Mouse (Mus musculus) left cerebral cortex, adult 9 months (tissue): ENCODE measurements around the gene Cpt1a.

Source experiments
- DNase-seq, 2 experiments: peaks; one replicate each; pipeline ENCODE4 v3.0.0; 2022; ENCODE audit warnings: low spot score in 2 of 2

Gene Cpt1a

GRCm38 (mm10) chr19:3365089-3365488 is 43.0 kb downstream of the Cpt1a start:
- no peak for DNase-seq

GRCm38 (mm10) chr19:3368276-3368675 is 46.1 kb downstream of the Cpt1a start:
- DNase-seq, result no peak

- no peak for DNase-seq
These were observed 51.2 kb downstream of the Cpt1a start for GRCm38 (mm10) chr19:3373380-3373779.

- no peak for DNase-seq
These were observed 51.9 kb downstream of the Cpt1a start for GRCm38 (mm10) chr19:3374028-3374427.

- no peak for DNase-seq
These were observed 53.9 kb downstream of the Cpt1a start for GRCm38 (mm10) chr19:3375945-3376495.

- DNase-seq, result no peak
These were observed 55.0 kb downstream of the Cpt1a start for GRCm38 (mm10) chr19:3376966-3377715.

- DNase-seq, result no peak
These were observed 56.5 kb downstream of the Cpt1a start for GRCm38 (mm10) chr19:3378614-3379013.

GRCm38 (mm10) chr19:3388061-3388460 is 65.9 kb downstream of the Cpt1a start:
- no peak for DNase-seq

- peak; percentile 64 to 75 for DNase-seq
These were observed 66.5 kb downstream of the Cpt1a start, which contains the start of gene Tesmin for GRCm38 (mm10) chr19:3388629-3389057. Gene Tesmin (plus strand): TSS chr19:3388857.

- peak; percentile 39 to 86 for DNase-seq
These were observed 67.0 kb downstream of the Cpt1a start for GRCm38 (mm10) chr19:3389089-3389488.

GRCm38 (mm10) chr19:3392384-3392783 is 70.2 kb downstream of the Cpt1a start:
- no peak for DNase-seq

- DNase-seq, result no peak
These were observed 72.1 kb downstream of the Cpt1a start for GRCm38 (mm10) chr19:3394216-3394615.

- no peak for DNase-seq
These were observed 77.9 kb downstream of the Cpt1a start for GRCm38 (mm10) chr19:3400057-3400456.

GRCm38 (mm10) chr19:3401504-3401903 is 79.4 kb downstream of the Cpt1a start:
- no peak for DNase-seq

GRCm38 (mm10) chr19:3401943-3402342 is 79.8 kb downstream of the Cpt1a start:
- no peak for DNase-seq

- no peak for DNase-seq
These were observed 80.3 kb downstream of the Cpt1a start for GRCm38 (mm10) chr19:3402390-3402789.

- DNase-seq, result no peak
These were observed 81.9 kb downstream of the Cpt1a start for GRCm38 (mm10) chr19:3404030-3404429.

- no peak for DNase-seq
These were observed 83.6 kb downstream of the Cpt1a start for GRCm38 (mm10) chr19:3405531-3406281.

GRCm38 (mm10) chr19:3414268-3414733 is 92.2 kb downstream of the Cpt1a start, which contains the start of gene Gal:
Gene Gal (minus strand): TSS chr19:3414544.
- no peak for DNase-seq

- DNase-seq, result peak; percentile 62
These were observed 97.1 kb downstream of the Cpt1a start for GRCm38 (mm10) chr19:3419251-3419650.

- DNase-seq, result no peak
These were observed 100.4 kb downstream of the Cpt1a start for GRCm38 (mm10) chr19:3422488-3422887.

- no peak for DNase-seq
These were observed 100.8 kb downstream of the Cpt1a start for GRCm38 (mm10) chr19:3422981-3423380.
